Mouse (Mus musculus) erythroid progenitor cell, adult 5-6 weeks (primary cell): ENCODE measurements at regions not wholly inside any gene's neighbourhood (a gene's known extent, or its start where the extent isn't known, plus 50 kb on each side); places are given as distances from the start of the nearest gene placed in this dataset.

Experiments used
- ATAC-seq: replicated peaks from 2 replicates; pipeline ENCODE4 v1.8.0; 2016; ENCODE audit warnings: moderate number of reproducible peaks, mild to moderate bottlenecking, moderate TSS enrichment, inconsistent platforms; ENCODE audit not compliant: poor library complexity, low FRiP score, severe bottlenecking

GRCm38 (mm10) chr9:43387397-43387796, 76.7 kb downstream of the Trim29 start:
- no peak for ATAC-seq

- no peak for ATAC-seq
Measured at GRCm38 (mm10) chr9:43389491-43390083, 78.9 kb downstream of the Trim29 start.

GRCm38 (mm10) chr9:43392467-43393064, 81.9 kb downstream of the Trim29 start:
- no peak for ATAC-seq

- no peak for ATAC-seq
Measured at GRCm38 (mm10) chr9:43394204-43394603, 83.6 kb downstream of the Trim29 start.

- no peak for ATAC-seq
Measured at GRCm38 (mm10) chr9:43395209-43395608, 84.6 kb downstream of the Trim29 start.

- no peak for ATAC-seq
Measured at GRCm38 (mm10) chr9:43396566-43396965, 85.9 kb downstream of the Trim29 start.

GRCm38 (mm10) chr9:43408493-43408892, 97.8 kb downstream of the Trim29 start:
- ATAC-seq = no peak

- no peak for ATAC-seq
Measured at GRCm38 (mm10) chr9:43412473-43412872, 101.8 kb downstream of the Trim29 start.

- no peak for ATAC-seq
Measured at GRCm38 (mm10) chr9:43419993-43420715, 109.5 kb downstream of the Trim29 start.

- ATAC-seq = no peak
Measured at GRCm38 (mm10) chr9:43427007-43427406, 116.4 kb downstream of the Trim29 start.

- ATAC-seq = no peak
Measured at GRCm38 (mm10) chr9:43433953-43434352, 123.3 kb downstream of the Trim29 start.

GRCm38 (mm10) chr9:43438476-43438875, 127.8 kb downstream of the Trim29 start:
- no peak for ATAC-seq

GRCm38 (mm10) chr9:43440959-43441510, 130.4 kb downstream of the Trim29 start:
- no peak for ATAC-seq

GRCm38 (mm10) chr9:43445491-43445890, 134.8 kb downstream of the Trim29 start:
- no peak for ATAC-seq

- ATAC-seq = no peak
Measured at GRCm38 (mm10) chr9:43447372-43447771, 136.7 kb downstream of the Trim29 start.

GRCm38 (mm10) chr9:43448981-43449380, 138.3 kb downstream of the Trim29 start:
- no peak for ATAC-seq

- ATAC-seq = no peak
Measured at GRCm38 (mm10) chr9:43453953-43454582, 143.4 kb downstream of the Trim29 start.

GRCm38 (mm10) chr9:43457736-43458135, 147.1 kb downstream of the Trim29 start:
- ATAC-seq = no peak

GRCm38 (mm10) chr9:43461131-43461530, 150.5 kb downstream of the Trim29 start:
- ATAC-seq = no peak

- ATAC-seq = no peak
Measured at GRCm38 (mm10) chr9:43463445-43464090, 152.9 kb downstream of the Trim29 start.
